In the genomic region with DNA sequence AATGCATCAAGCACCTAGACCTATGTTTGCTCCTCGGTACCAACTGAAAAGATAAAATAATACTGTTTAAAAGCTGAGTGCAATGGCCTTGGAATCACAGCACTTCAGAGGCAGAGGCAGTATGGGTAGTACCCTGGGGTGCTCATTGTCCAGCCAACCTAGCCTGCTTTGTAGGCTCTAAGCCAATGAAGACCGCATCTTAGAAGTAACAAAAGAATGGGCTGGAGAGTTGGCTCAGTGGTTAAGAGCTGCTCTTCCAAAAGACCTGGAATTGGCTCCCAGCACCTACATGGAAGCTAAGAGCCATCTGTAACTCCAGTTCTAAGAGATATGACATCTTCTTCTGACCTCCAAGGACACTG, we compare ENCODE assay signal across 22 mouse cellular contexts.
DNase-seq lines count a peak whose midpoint lies in the region; ATAC-seq lines count a peak whose summit lies in the region.
"Had no signal": no experiment of that assay in that cellular context is flagged by ENCODE, and none has a peak within 500 bp of the region (broad histone marks: within the 10 kb centered on the region; RNA-seq: fewer than 3 reads in every experiment).

No protein-coding gene starts in this region.

- H3K4me1 ChIP-seq in embryonic facial prominence, embryonic 14.5 days (ENCODE audit: control insufficient read depth, insufficient read depth, low read length), result peaks cover 4% of the 10 kb centered on the region; the same call in 1 of the 2 replicates
- no peaks in the 10 kb centered on the region for H3K4me1 ChIP-seq in embryonic facial prominence, embryonic 10.5 days
- peaks cover 21% of the 10 kb centered on the region for H3K4me1 ChIP-seq in heart, embryonic 16.5 days (ENCODE audit: control insufficient read depth, insufficient read depth, low read length)
- H3K4me1 ChIP-seq: forebrain, embryonic 13.5 days had no signal

- no peak overlapping the region for H3K9ac ChIP-seq in embryonic facial prominence, embryonic 14.5 days (ENCODE audit: low read depth, low read length)
- no peak overlapping the region for H3K9ac ChIP-seq in heart, embryonic 16.5 days (ENCODE audit: low read length)
- H3K9ac ChIP-seq: forebrain, embryonic 13.5 days had no signal

- H3K4me2 ChIP-seq in embryonic facial prominence, embryonic 14.5 days (ENCODE audit: low read depth, low read length), result no peak overlapping the region
- H3K4me2 ChIP-seq in heart, embryonic 16.5 days (ENCODE audit: low read depth, low read length), result peak overlapping the region; percentile 35; the same call in 1 of the 2 replicates
- H3K4me2 ChIP-seq: forebrain, embryonic 13.5 days; liver, embryonic 11.5 days had no signal

- WGBS in embryonic facial prominence, embryonic 14.5 days, result 65% methylated on average over 2 of the region's 2 CpGs
- 87% methylated on average over 2 of the region's 2 CpGs for WGBS in embryonic facial prominence, embryonic 10.5 days
- WGBS in heart, embryonic 16.5 days, result 40% methylated on average over 2 of the region's 2 CpGs

- no peaks in the 10 kb centered on the region for H3K27me3 ChIP-seq in embryonic facial prominence, embryonic 14.5 days (replicated peaks; ENCODE audit: control insufficient read depth, insufficient read depth, low read length)
- no peaks in the 10 kb centered on the region for H3K27me3 ChIP-seq in embryonic facial prominence, embryonic 10.5 days (replicated peaks; ENCODE audit: low read depth, poor library complexity, severe bottlenecking)
- H3K27me3 ChIP-seq in heart, embryonic 16.5 days (ENCODE audit: control insufficient read depth, insufficient read depth, low read length), result no peaks in the 10 kb centered on the region
- H3K27me3 ChIP-seq: forebrain, embryonic 13.5 days had no signal

- no peaks in the 10 kb centered on the region for H3K36me3 ChIP-seq in embryonic facial prominence, embryonic 14.5 days (ENCODE audit: control insufficient read depth, insufficient read depth, low read length)
- no peaks in the 10 kb centered on the region for H3K36me3 ChIP-seq in embryonic facial prominence, embryonic 10.5 days (replicated peaks)
- H3K36me3 ChIP-seq in heart, embryonic 16.5 days (ENCODE audit: control insufficient read depth, insufficient read depth), result no peaks in the 10 kb centered on the region
- H3K36me3 ChIP-seq: G1E had no signal

- intact Hi-C loops in heart, postnatal 25 days (cut with DNase I), result loop anchor here (5.0 kb wide), 1 partner anchor 81 kb away; no protein-coding TSS in a partner anchor
- intact Hi-C loops in left cerebral cortex, postnatal 4 days (cut with DNase I), result no loop called here
- intact Hi-C loops in left cerebral cortex, postnatal 36 days (cut with DNase I), result no loop called here

- H3K4me3 ChIP-seq in embryonic facial prominence, embryonic 14.5 days (ENCODE audit: low read depth, low read length), result no peak overlapping the region
- no peak overlapping the region for H3K4me3 ChIP-seq in embryonic facial prominence, embryonic 10.5 days
- no peak overlapping the region for H3K4me3 ChIP-seq in heart, embryonic 16.5 days (ENCODE audit: low read length)
- H3K4me3 ChIP-seq: erythroblast, embryonic 14.5 days; forebrain, embryonic 13.5 days; left cerebral cortex, adult 2 months; megakaryocyte, embryonic 14.5 days had no signal

- H3K9me3 ChIP-seq in embryonic facial prominence, embryonic 14.5 days (ENCODE audit: control insufficient read depth, low read length), result no peaks in the 10 kb centered on the region
- H3K9me3 ChIP-seq in embryonic facial prominence, embryonic 10.5 days, result no peaks in the 10 kb centered on the region
- peaks cover 5% of the 10 kb centered on the region for H3K9me3 ChIP-seq in heart, embryonic 16.5 days (replicated peaks; ENCODE audit: control insufficient read depth, low read length)
- H3K9me3 ChIP-seq: forebrain, embryonic 13.5 days; G1E had no signal

- DNase-seq in embryonic facial prominence, embryonic 14.5 days (ENCODE audit: low spot score), result no peak
- DNase-seq in embryonic facial prominence, embryonic 10.5 days (ENCODE audit: low spot score), result no peak
- no peak for DNase-seq in heart, postnatal 25 days (ENCODE audit: low spot score)
- DNase-seq in left cerebral cortex, postnatal 4 days, result peak; percentile 46
- no peak for DNase-seq in left cerebral cortex, postnatal 36 days (ENCODE audit: low spot score in 2 of 2)
- DNase-seq in Muller cell, postnatal 12 days (ENCODE audit: inconsistent ontology term), result peak; percentile 15
- no peak for DNase-seq in spleen, postnatal 10 days (ENCODE audit: low spot score in 2 of 2)
- DNase-seq: adrenal gland, postnatal 14 days; cerebellum, adult 11 months; gastrocnemius, postnatal 10 days; layer of hippocampus, adult 9-11 months; lung, adult 2 months; right cerebral cortex, postnatal 14 days; spleen, adult 18-20 months; thymus, postnatal 14 days had no signal

- ATAC-seq in embryonic facial prominence, embryonic 14.5 days (ENCODE audit: low read depth), result no peak
- no peak for ATAC-seq in heart, embryonic 16.5 days (replicated peaks; ENCODE audit: extremely low read depth, insufficient read depth, low FRiP score)
- ATAC-seq: forebrain, embryonic 13.5 days had no signal

- 0 out of 2 replicates have a peak overlapping the region, but pooled peaks have one; percentile 0 for H3K27ac ChIP-seq in embryonic facial prominence, embryonic 14.5 days (replicated peaks; ENCODE audit: low read depth, low read length)
- H3K27ac ChIP-seq in embryonic facial prominence, embryonic 10.5 days (replicated peaks), result no peak overlapping the region
- peak overlapping the region; percentile 87 for H3K27ac ChIP-seq in heart, embryonic 16.5 days (ENCODE audit: low read length)
- H3K27ac ChIP-seq: forebrain, embryonic 13.5 days; left cerebral cortex, adult 2 months had no signal

Comparison
In these comparisons a context has a peak if more than half of its experiments do, and no peak if none do; other contexts are left out.
1. DNase-seq: peak in left cerebral cortex, postnatal 4 days (single experiment) and Muller cell, postnatal 12 days (single experiment); none in embryonic facial prominence, embryonic 14.5 days (single experiment), embryonic facial prominence, embryonic 10.5 days (single experiment), heart, postnatal 25 days (single experiment), left cerebral cortex, postnatal 36 days (0 of 2) and spleen, postnatal 10 days (0 of 2).